ENCODE assay signal across 25 mouse cellular contexts in genomic region chr7:128790045-128790444, GRCm38 (mm10). TPM values are rescaled to one million over a fixed set of nuclear protein-coding genes. Genes with fewer than 3 reads are reported as not detected.
DNase-seq lines count a peak whose midpoint lies in the region; ATAC-seq and TF ChIP-seq lines count a peak whose summit lies in the region.
"Had no signal": no experiment of that assay in that cellular context is flagged by ENCODE, and none has a peak within 500 bp of the region (broad histone marks: within the 10 kb centered on the region; RNA-seq: fewer than 3 reads in every experiment).

No protein-coding gene starts in this region.

- H3K27ac ChIP-seq in kidney, postnatal 0 days = 0 out of 2 replicates have a peak overlapping the region, but pooled peaks have one; percentile 25
- H3K27ac ChIP-seq in stomach, embryonic 16.5 days (ENCODE audit: low read length) = peak overlapping the region; percentile 55
- no peak overlapping the region for H3K27ac ChIP-seq in forebrain, embryonic 11.5 days (ENCODE audit: low read depth, low read length)
- H3K27ac ChIP-seq: embryonic facial prominence, embryonic 15.5 days; forebrain, embryonic 12.5 days; heart, adult 2 months; heart, embryonic 15.5 days; hindbrain, embryonic 15.5 days; intestine, embryonic 15.5 days; limb, embryonic 12.5 days; liver, embryonic 14.5 days; lung, embryonic 15.5 days; macrophage; midbrain, embryonic 10.5 days; neural tube, embryonic 13.5 days had no signal

- peak; percentile 47 for DNase-seq in kidney, postnatal 0 days (ENCODE audit: low spot score)
- no peak for DNase-seq in kidney, postnatal 4 days
- DNase-seq in 416B (ENCODE audit: low read depth) (peak; percentile 30), adipocyte (ENCODE audit: low spot score) (peak; percentile 9)
- no peak for DNase-seq in embryo, embryonic 11 days
- no peak for DNase-seq in forebrain, embryonic 11.5 days (ENCODE audit: low spot score)
- DNase-seq: adrenal gland, adult 8-10 months; cerebellum, adult 2 months; cerebellum, postnatal 36 days; gastrocnemius, postnatal 36 days; heart, adult 2 months had no signal

- no peaks in the 10 kb centered on the region for H3K27me3 ChIP-seq in kidney, postnatal 0 days (ENCODE audit: insufficient read depth, low read length)
- H3K27me3 ChIP-seq in stomach, embryonic 16.5 days (ENCODE audit: control insufficient read depth, insufficient read depth, low read length) = no peaks in the 10 kb centered on the region
- no peaks in the 10 kb centered on the region for H3K27me3 ChIP-seq in forebrain, embryonic 11.5 days (ENCODE audit: control insufficient read depth, insufficient read depth, low read length)
- H3K27me3 ChIP-seq: embryonic facial prominence, embryonic 15.5 days; forebrain, embryonic 12.5 days; heart, embryonic 15.5 days; hindbrain, embryonic 15.5 days; intestine, embryonic 15.5 days; limb, embryonic 12.5 days; lung, embryonic 15.5 days; neural tube, embryonic 13.5 days had no signal

- H3K4me1 ChIP-seq in kidney, postnatal 0 days (replicated peaks; ENCODE audit: insufficient read depth, low read length) = no peaks in the 10 kb centered on the region
- H3K4me1 ChIP-seq in stomach, embryonic 16.5 days (ENCODE audit: control insufficient read depth, insufficient read depth, low read length) = peaks cover 2% of the 10 kb centered on the region; the same call in 1 of the 2 replicates
- H3K4me1 ChIP-seq in forebrain, embryonic 11.5 days (replicated peaks; ENCODE audit: control insufficient read depth, insufficient read depth, low read length) = no peaks in the 10 kb centered on the region
- H3K4me1 ChIP-seq: embryonic facial prominence, embryonic 15.5 days; forebrain, embryonic 12.5 days; heart, embryonic 15.5 days; hindbrain, embryonic 15.5 days; intestine, embryonic 15.5 days; lung, embryonic 15.5 days; midbrain, embryonic 10.5 days; neural tube, embryonic 13.5 days had no signal

- ATAC-seq in kidney, postnatal 0 days (replicated peaks; ENCODE audit: low FRiP score, low read depth) = no peak
- peak; percentile 56; the same call in 1 of the 2 replicates for ATAC-seq in stomach, embryonic 16.5 days (ENCODE audit: insufficient read depth, low FRiP score)
- no peak for ATAC-seq in forebrain, embryonic 11.5 days (replicated peaks; ENCODE audit: low FRiP score)
- ATAC-seq: intestine, embryonic 15.5 days; midbrain, embryonic 16.5 days had no signal

- no peak overlapping the region for H3K4me3 ChIP-seq in kidney, postnatal 0 days (replicated peaks; ENCODE audit: low read depth, low read length)
- H3K4me3 ChIP-seq in stomach, embryonic 16.5 days (replicated peaks; ENCODE audit: low read length) = no peak overlapping the region
- no peak overlapping the region for H3K4me3 ChIP-seq in forebrain, embryonic 11.5 days (ENCODE audit: low read depth, low read length)
- H3K4me3 ChIP-seq: embryonic facial prominence, embryonic 15.5 days; forebrain, embryonic 12.5 days; heart, adult 2 months; heart, embryonic 15.5 days; hindbrain, embryonic 15.5 days; intestine, embryonic 15.5 days; limb, embryonic 12.5 days; lung, embryonic 15.5 days; midbrain, embryonic 10.5 days; myocyte; neural tube, embryonic 13.5 days had no signal

- no peaks in the 10 kb centered on the region for H3K9me3 ChIP-seq in kidney, postnatal 0 days (replicated peaks; ENCODE audit: low read length)
- no peaks in the 10 kb centered on the region for H3K9me3 ChIP-seq in stomach, embryonic 16.5 days (replicated peaks; ENCODE audit: control insufficient read depth, low read length)
- H3K9me3 ChIP-seq in forebrain, embryonic 11.5 days (ENCODE audit: control insufficient read depth, low read length) = no peaks in the 10 kb centered on the region
- H3K9me3 ChIP-seq: embryonic facial prominence, embryonic 15.5 days; forebrain, embryonic 12.5 days; heart, embryonic 15.5 days; hindbrain, embryonic 15.5 days; intestine, embryonic 15.5 days; limb, embryonic 12.5 days; lung, embryonic 15.5 days had no signal

- H3K4me2 ChIP-seq in kidney, postnatal 0 days (ENCODE audit: low read length) = no peak overlapping the region
- H3K4me2 ChIP-seq in stomach, embryonic 16.5 days (ENCODE audit: low read depth, low read length) = no peak overlapping the region
- no peak overlapping the region for H3K4me2 ChIP-seq in forebrain, embryonic 11.5 days (ENCODE audit: low read depth, low read length, severe bottlenecking)
- H3K4me2 ChIP-seq: embryonic facial prominence, embryonic 15.5 days; forebrain, embryonic 12.5 days; heart, embryonic 15.5 days; hindbrain, embryonic 15.5 days; intestine, embryonic 15.5 days; limb, embryonic 12.5 days; lung, embryonic 15.5 days; neural tube, embryonic 13.5 days had no signal

- peaks cover 5% of the 10 kb centered on the region for H3K36me3 ChIP-seq in kidney, postnatal 0 days (ENCODE audit: insufficient read depth, low read length)
- H3K36me3 ChIP-seq in stomach, embryonic 16.5 days (ENCODE audit: control insufficient read depth, insufficient read depth, low read length) = peaks cover 15% of the 10 kb centered on the region; the same call in 1 of the 2 replicates
- no peaks in the 10 kb centered on the region for H3K36me3 ChIP-seq in forebrain, embryonic 11.5 days (ENCODE audit: control insufficient read depth, insufficient read depth, low read length)

- no peak overlapping the region for H3K9ac ChIP-seq in kidney, postnatal 0 days (ENCODE audit: low read depth, low read length)
- H3K9ac ChIP-seq in stomach, embryonic 16.5 days (ENCODE audit: low read length) = no peak overlapping the region
- H3K9ac ChIP-seq in forebrain, embryonic 11.5 days (ENCODE audit: low read length) = no peak overlapping the region
- H3K9ac ChIP-seq: embryonic facial prominence, embryonic 15.5 days; forebrain, embryonic 12.5 days; heart, embryonic 15.5 days; hindbrain, embryonic 15.5 days; intestine, embryonic 15.5 days; limb, embryonic 12.5 days; liver, embryonic 14.5 days; lung, embryonic 15.5 days; neural tube, embryonic 13.5 days had no signal

- WGBS in kidney, postnatal 0 days = 66% methylated on average over 4 of the region's 4 CpGs
- 70% methylated on average over 4 of the region's 4 CpGs for WGBS in stomach, embryonic 16.5 days
- WGBS in forebrain, embryonic 11.5 days = 88% methylated on average over 4 of the region's 4 CpGs

- no peak for TF ChIP-seq CTCF in kidney, postnatal 0 days (IDR thresholded peaks at IDR 0.05; ENCODE audit: low read depth)

RNA-seq across cellular contexts. Expression of gene Sec23ip, which starts 45.3 kb away (rescaled TPM):
- polyA plus RNA-seq in kidney, postnatal 0 days (2015; fragmentation: Nextera tagmentation; extraction: Ambion mirVana) = 26.0 and 29.6 TPM in 2 replicates
- polyA plus RNA-seq in stomach, embryonic 16.5 days (2015; fragmentation: Nextera tagmentation; extraction: Ambion mirVana) = 34.5 and 34.8 TPM in 2 replicates
- 44.5 and 45.3 TPM in 2 replicates for polyA plus RNA-seq in forebrain, embryonic 11.5 days (2014; fragmentation: Nextera tagmentation; extraction: Ambion mirVana)

RNA-seq across cellular contexts. Expression of gene Mcmbp, which starts 49.8 kb away (rescaled TPM):
- polyA plus RNA-seq in kidney, postnatal 0 days (2015; fragmentation: Nextera tagmentation; extraction: Ambion mirVana) = 52.5 and 53.7 TPM in 2 replicates
- polyA plus RNA-seq in stomach, embryonic 16.5 days (2015; fragmentation: Nextera tagmentation; extraction: Ambion mirVana) = 44.4 and 46.3 TPM in 2 replicates
- polyA plus RNA-seq in forebrain, embryonic 11.5 days (2014; fragmentation: Nextera tagmentation; extraction: Ambion mirVana) = 86.1 and 90.8 TPM in 2 replicates

Comparison
In these comparisons a context has a peak if more than half of its experiments do, and no peak if none do; other contexts are left out.
1. DNase-seq: peak in kidney, postnatal 0 days (single experiment), 416B (single experiment) and adipocyte (single experiment); none in kidney, postnatal 4 days (0 of 2), embryo, embryonic 11 days (single experiment) and forebrain, embryonic 11.5 days (single experiment).